Mouse (Mus musculus): ENCODE measurements around the gene Zc3hc1.

- TF ChIP-seq CTCF (IDR thresholded peaks at IDR 0.05; ENCODE audit: low read depth, low read length): no peak
- no peak for TF ChIP-seq POLR2A (IDR thresholded peaks at IDR 0.05; ENCODE audit: borderline replicate concordance, low read depth, low read length)
Observed at GRCm38 (mm10) chr6:30325932-30326501, 64.8 kb downstream of the Zc3hc1 start.

All from bone marrow macrophage, adult 2 months (primary cell).